Mouse (Mus musculus): ENCODE results near the gene Dnajc21.

The Dnajc21 gene

GRCm38 (mm10) chr15:10439963-10440362 is 30.4 kb downstream of the Dnajc21 start:
- DNase-seq (ENCODE audit: low spot score in 2 of 2), result no peak

- DNase-seq (ENCODE audit: low spot score in 2 of 2), result no peak
Measured at GRCm38 (mm10) chr15:10436893-10437292, 33.4 kb downstream of the Dnajc21 start.

DNA sequence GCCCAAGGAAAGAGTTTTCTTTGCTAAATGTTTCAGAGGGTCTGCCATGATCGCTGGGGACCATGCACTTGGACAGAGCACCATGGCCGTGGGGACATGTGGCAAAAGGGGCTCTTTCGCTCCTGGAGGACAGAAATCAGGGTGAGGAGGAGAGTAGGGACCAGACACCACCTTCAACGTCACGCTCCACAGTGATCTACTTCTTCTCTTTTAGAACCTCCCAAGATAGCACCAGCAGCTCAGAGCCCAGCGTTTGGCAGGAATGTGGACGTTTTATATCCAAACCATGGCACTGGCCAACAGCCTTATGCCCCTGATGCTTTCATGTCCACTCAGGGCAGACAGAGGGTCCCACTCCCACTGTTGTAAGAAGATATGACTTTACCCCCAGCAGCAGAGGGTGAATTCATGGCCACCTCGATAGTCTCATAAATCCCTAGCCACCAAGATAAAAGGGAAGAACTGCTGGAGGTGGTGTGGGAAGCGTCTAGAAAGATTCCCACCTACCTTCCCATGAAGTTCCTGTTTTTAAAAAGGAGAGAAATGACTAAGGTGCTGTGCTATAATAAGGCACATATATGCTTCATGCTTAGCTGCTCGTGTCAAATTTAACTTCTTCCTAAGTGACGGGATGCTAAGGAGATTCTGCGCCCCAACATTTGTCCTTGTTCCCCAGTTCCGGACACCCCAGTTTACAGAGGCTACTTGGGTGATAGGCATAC is 43.6 kb downstream of the Dnajc21 start:
- no peak for DNase-seq (ENCODE audit: low spot score in 2 of 2)

DNA sequence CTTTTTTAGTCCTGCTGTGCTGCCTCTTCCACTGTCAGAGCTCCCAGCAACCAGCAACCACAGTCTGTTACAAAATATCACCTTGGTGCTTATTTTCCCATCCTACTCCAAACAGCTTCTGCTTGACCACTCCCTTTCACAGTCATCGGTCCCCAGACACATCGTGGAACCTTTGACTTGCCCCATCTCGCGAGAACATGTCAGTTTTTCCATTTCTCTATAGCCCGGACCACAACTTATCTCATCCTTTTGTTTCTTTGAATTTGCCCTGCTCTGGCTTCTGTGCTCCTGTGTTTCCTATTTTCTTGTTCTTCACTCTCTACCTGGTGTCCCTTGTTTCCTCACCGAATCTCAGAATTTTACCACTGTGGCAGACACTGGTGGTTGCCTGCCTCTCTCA is 44.2 kb downstream of the Dnajc21 start:
- no peak for DNase-seq (ENCODE audit: low spot score in 2 of 2)

DNA sequence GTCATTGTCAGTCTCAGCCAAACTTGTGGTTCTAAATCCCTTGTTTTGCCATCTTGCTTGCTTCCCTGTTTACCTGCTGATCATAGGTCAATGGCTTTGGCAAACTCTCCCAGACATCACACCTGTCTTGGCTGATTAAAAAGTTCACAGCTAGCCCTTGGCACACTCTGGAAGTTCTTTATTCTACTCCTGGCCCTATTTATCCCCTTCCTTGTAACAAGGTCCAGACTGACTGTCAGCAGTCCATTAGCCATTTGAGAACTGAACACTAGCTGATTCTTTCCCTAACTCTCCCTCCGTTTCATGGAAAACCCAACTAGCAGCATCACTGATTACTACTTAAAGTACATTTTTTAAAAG is 48.6 kb downstream of the Dnajc21 start:
- DNase-seq (ENCODE audit: low spot score in 2 of 2), result no peak

DNA sequence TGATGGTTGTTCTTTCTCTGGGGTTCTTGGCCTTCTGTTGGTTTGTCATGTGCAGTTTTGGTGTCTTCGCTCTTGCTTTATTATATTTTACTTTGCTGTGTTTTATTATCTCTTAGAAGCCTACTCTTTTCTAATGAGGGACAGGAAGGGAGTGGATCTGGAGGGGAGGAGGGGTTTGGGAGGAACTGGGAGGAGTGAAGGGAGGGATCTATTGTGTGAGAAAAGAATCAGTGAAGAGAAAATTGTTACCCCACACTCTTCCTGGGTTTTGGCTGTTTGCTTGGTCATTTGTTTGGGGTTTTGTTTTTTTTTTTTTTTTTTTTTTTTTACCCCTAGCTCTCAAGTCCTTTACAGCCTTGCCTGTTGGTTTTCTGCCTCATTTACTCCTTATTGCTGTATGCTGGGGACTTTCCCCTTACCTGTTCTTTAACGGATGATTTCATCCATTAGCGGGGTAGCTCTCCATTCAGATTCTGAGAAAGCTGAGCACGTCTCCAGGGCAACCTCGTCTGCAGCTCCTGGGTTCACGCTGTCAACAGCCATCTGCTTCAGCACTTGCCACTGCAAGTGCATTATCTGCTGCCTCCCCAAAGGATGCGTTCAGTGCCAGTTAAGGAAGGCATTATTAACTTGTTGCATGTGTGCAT is 49.1 kb downstream of the Dnajc21 start:
- no peak for DNase-seq (ENCODE audit: low spot score in 2 of 2)

DNA sequence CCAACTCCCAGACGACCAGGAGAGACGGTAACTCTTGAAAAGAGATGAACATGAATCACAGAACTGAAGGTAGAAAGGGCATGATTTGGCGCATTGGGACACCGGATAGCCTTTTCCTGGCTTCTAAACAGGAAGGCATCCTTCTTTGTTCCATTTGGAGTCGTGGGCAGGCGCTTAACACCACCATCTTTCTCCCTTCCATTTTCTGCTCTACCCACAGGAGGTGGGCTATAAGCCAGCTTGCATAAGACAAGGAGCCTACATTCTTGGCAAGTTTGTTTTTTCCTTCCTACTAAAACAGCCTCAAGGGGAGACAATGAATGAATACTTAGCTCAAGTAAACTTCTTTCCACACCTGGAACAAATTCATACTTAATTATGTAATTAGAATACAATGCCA is 56.7 kb downstream of the Dnajc21 start:
- DNase-seq (ENCODE audit: low spot score in 2 of 2), result no peak

GRCm38 (mm10) chr15:10410881-10411280 is 59.4 kb downstream of the Dnajc21 start:
- no peak for DNase-seq (ENCODE audit: low spot score in 2 of 2)

GRCm38 (mm10) chr15:10409842-10410241 is 60.5 kb downstream of the Dnajc21 start:
- DNase-seq (ENCODE audit: low spot score in 2 of 2), result no peak

DNA sequence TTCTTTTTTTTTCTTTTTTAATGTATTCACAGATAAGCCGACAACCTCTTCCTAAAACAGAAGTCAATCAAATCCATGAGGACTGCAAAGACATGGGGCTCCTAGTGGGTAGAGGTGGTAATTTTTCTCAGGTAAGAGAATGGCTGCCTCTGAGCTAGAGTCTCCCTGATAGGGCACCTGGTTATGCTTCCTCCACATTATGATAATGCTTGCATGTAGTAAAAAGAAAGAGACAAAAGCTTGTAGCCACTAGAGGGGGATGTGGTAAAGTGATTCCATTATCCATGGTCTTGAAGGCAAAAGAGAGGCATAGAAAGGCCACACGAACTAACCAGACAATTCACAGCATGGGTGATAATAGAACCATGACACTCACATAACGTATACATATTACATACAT is 69.9 kb downstream of the Dnajc21 start:
- peak in 1 of 2 experiments; percentile 7 for DNase-seq (ENCODE audit: low spot score in 2 of 2)

GRCm38 (mm10) chr15:10399795-10400194 is 70.5 kb downstream of the Dnajc21 start:
- no peak for DNase-seq (ENCODE audit: low spot score in 2 of 2)
